Mouse (Mus musculus) frontal cortex, postnatal 25 days (tissue): ENCODE measurements at regions not wholly inside any gene's neighbourhood (a gene's known extent, or its start where the extent isn't known, plus 50 kb on each side); places are given as distances from the start of the nearest gene placed in this dataset.
A peak's percentile ranks its signal among the peaks of the same experiment; 100 is the strongest.

Experiments used
- DNase-seq, 2 experiments: peaks; one replicate each; pipeline ENCODE4 v3.0.0; 2022; ENCODE audit warnings: low spot score in 2 of 2

- no peak for DNase-seq
Measured at GRCm38 (mm10) chr8:11909146-11909545, 68.9 kb downstream of the Tex29 start.

GRCm38 (mm10) chr8:11911639-11912450 lies 71.6 kb downstream of the Tex29 start:
- no peak for DNase-seq

DNA sequence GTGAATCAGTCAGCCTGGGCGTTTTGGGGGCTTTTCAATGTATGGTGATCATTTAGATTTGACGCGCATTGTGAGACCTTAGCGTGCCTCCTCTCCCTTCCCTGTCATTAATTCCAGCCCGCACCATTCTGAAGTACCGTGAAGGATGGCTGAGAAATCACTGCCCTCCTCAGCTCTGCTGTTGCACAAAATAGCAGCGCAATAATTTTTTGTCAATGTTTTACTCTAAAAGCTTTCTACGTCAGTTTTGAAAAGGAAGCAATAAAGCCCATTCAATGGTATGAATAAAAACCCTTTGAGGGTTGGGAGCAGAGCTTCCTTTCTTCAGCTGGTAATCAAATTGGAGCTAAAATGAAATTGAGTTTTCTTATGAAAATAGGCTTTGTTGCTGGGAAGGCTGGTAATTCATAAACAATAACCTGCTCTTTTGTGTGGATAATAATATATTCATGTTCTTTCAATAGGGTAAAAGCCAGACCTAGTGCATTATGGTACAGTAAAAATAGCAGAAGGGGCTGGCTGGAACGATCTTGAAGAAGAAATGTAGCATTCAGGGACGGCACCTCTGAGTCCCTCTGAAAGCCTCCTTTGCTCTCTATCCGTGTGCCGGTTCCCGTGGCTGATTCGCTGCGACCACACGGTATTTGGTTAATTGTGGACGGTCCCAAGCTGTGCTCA lies 72.3 kb downstream of the Tex29 start:
- no peak for DNase-seq

- DNase-seq: no peak
Measured at GRCm38 (mm10) chr8:11913129-11913900, 73.0 kb downstream of the Tex29 start.

GRCm38 (mm10) chr8:11914131-11914530 lies 73.9 kb downstream of the Tex29 start:
- no peak for DNase-seq

DNA sequence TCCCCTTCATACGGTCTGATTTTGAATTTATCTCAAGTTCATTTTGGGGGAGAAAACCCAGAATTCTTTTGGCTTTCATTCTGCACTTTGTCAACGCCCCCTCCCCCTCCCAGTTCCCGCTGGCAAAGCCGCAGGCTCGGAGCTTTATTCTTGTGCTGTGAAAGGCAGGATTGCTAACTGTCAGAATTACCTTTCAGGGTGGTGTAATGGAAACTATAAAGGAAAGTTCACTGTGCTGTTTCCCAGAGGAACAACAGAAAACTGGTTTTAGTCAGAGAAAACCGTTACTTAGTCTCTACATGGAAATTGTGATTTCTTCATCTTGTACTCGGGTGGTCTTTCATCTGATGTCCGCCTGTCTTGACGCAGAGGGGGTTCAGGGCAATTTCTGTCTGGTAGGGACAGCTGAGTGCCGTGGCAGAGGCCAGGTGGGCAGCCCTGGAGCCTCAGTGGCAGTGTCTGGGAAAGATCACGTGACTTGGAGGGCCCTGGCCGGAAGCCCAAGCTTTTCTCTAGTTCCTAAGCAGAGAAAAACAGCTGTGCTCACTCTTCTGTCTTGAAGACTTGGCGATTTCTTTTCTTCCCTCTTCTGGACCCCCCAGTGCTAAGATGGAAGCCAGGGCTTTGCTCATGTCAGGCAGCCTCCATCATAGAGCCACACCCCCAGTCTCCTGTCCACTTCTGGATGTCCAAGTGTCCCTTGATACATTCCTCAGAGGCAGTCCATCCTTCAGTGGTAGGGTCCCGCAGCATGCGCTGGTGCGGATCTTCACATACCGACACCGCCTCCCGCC lies 74.6 kb downstream of the Tex29 start:
- no peak for DNase-seq

DNA sequence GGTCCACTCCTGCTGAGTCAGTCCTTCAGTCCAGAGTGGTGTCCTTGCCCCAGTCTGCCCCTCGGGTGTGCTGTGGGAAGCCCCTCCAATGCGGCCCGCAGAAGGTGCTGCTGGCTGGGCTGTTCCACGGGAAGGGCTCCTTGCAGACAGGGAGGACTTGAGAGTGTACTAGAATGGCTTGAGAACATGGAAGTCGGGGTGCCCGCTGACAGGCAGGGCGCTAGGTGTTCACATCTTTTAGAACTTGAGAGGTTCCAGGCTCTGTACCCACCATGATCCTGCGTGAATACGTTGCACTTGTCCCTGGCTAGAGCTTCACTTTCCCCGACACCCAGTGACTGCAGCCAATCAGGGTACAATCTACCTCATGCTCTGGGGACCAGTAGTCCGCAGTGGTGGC lies 75.4 kb downstream of the Tex29 start:
- DNase-seq: no peak

DNA sequence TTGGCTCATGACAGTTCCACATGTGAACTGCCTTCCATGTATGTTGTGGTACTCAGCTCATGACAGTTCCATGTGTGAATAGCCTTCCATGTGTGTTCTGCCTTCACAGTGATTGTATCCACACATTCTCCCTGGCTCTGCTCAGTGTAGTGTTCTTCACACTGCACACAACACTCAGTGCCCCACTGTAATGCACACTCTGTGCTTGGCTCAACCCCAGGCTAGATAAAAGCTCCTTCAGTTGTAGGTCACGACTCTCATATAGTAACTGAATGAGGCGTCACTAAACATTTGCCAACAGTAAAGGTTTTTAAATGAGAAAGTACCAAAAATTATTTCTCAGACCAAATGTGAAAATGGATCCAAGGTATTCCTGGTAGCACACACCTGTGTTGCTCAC lies 79.6 kb downstream of the Tex29 start:
- DNase-seq: no peak

- DNase-seq: no peak
Measured at GRCm38 (mm10) chr8:11923115-11923514, 82.8 kb downstream of the Tex29 start.

DNA sequence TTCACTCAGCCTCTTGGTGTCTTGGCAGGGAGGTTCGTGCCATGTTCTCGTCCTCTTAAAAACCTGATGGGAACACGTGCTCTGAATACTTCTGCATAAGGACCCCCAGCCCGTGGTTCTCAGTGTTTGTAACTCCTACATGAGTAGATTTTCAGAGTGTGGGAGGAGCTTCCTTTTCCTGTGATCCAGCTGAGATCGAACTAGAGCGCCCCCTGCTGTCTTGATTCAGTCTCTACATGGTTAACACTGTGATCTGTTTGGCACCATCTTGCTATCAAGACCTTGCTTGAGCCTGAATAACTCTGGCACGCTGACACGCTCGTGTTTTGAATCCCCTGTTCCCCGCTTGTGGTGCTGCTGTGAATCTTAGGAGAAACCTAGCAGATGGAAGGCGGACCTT lies 83.9 kb downstream of the Tex29 start:
- peak; percentile 54 to 71 for DNase-seq

GRCm38 (mm10) chr8:11942892-11943332 lies 102.6 kb downstream of the Tex29 start:
- peak in 1 of 2 experiments; percentile 33 for DNase-seq

GRCm38 (mm10) chr8:11947766-11948165 lies 107.5 kb downstream of the Tex29 start:
- no peak for DNase-seq

GRCm38 (mm10) chr8:11956268-11956667 lies 116.0 kb downstream of the Tex29 start:
- DNase-seq: no peak

DNA sequence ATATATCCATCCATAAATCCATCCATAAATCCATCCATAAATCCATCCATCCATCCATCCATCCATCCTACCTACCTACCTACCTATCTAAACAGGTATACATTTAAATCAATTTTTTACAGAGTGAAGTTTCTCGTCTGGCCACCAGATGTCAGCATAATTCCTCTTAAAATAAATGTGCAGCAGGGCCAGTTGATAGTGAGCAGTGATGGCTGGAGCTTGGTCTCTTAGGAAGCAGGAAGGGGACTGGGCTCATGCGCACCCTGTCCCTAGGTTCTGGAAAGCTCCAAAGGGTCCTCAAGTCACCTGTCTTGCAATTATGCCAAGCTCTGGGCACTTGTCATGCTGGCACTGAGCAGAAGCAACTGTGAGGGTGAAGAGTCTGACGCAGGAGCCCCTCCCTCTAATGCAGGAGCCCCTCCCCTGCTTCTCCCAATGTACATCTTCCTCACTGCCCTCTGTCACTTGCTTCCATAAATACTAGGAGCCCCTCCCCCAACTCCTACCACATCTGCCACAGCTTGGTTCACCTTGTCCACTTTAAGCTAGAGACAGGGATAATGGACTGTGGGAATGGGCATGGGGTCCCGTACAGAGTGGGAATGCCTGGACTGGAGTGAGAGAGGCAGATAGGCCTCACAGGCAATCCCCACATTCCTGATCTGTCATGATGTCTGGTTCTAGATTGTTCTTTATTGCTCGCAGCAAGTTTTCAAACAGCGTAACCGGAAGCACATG lies 116.9 kb downstream of the Tex29 start:
- DNase-seq: peak in 1 of 2 experiments; percentile 38

GRCm38 (mm10) chr8:11958176-11958575 lies 117.9 kb downstream of the Tex29 start:
- DNase-seq: no peak

- no peak for DNase-seq
Measured at GRCm38 (mm10) chr8:11959466-11959865, 119.2 kb downstream of the Tex29 start.

DNA sequence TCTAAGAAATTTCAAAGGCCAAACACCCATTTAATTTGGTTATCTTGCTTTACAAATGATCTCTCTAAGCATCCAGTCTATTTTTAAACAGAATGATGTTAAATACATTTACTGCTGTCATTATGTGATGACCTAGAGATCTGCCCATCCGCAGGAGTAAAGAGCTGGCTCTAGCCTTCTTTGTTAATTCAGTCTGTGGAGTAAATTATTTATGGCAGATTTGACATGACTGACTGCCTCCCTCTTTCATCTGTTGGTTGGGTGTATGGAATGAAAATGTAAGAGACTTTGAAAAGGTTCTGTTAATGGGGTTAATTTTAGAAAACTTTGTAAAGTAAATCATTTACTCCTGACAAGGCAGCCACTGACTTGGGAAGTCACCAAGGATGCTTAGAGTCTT lies 123.3 kb downstream of the Tex29 start:
- DNase-seq: no peak

- DNase-seq: no peak
Measured at GRCm38 (mm10) chr8:11967670-11968069, 127.4 kb downstream of the Tex29 start.

- peak in 1 of 2 experiments; percentile 16 for DNase-seq
Measured at GRCm38 (mm10) chr8:11970515-11970914, 130.2 kb downstream of the Tex29 start.

- DNase-seq: no peak
Measured at GRCm38 (mm10) chr8:11973436-11973835, 133.2 kb downstream of the Tex29 start.

- no peak for DNase-seq
Measured at GRCm38 (mm10) chr8:11977121-11977520, 136.8 kb downstream of the Tex29 start.
